Mouse (Mus musculus) macrophage (primary cell): ENCODE data around the gene Tagln2. TPM values are rescaled to one million over a fixed set of nuclear protein-coding genes. Genes with fewer than 3 reads are reported as not detected.

Source experiments
- H3K27ac ChIP-seq: fragments of 350-480 bp; formaldehyde crosslinking; 2 replicates; pipeline ENCODE4 v1.9.0; 2021
- H3K36me3 ChIP-seq: fragments of 350-480 bp; formaldehyde crosslinking; 2 replicates; pipeline ENCODE4 v1.9.0; 2021; ENCODE audit errors: inconsistent target
- H3K4me3 ChIP-seq: fragments of 350-480 bp; formaldehyde crosslinking; 2 replicates; pipeline ENCODE4 v1.9.0; 2021; ENCODE audit errors: inconsistent target
- H3K79me2 ChIP-seq: fragments of 350-480 bp; formaldehyde crosslinking; 2 replicates; pipeline ENCODE4 v1.9.0; 2021; ENCODE audit errors: inconsistent target
- WGBS: methylation state at CpG from one replicate; pipeline ENCODE4 v1.1.7; 2026; ENCODE audit warnings: inconsistent platforms; ENCODE audit not compliant: missing documents; 5-methylcytosine and 5-hydroxymethylcytosine counted together
- polyA plus RNA-seq: library from polyadenylated mRNA; stranded (reverse); fragments of 250-400 nt; gene quantifications from 3 replicates; pipeline ENCODE4 v1.2.4, GENCODE M21; 2018; ENCODE audit warnings: inconsistent platforms

Tagln2 gene
- polyA plus RNA-seq, 1 experiment from 2014 or later = 441 TPM

- WGBS = 39% methylated on average over 8 of the region's 8 CpGs
- Histone ChIP-seq H3K4me3 (no peak overlapping the region), H3K36me3 (no peaks in the 10 kb centered on the region), H3K27ac (peak overlapping the region; percentile 74), H3K79me2 (no peaks in the 10 kb centered on the region)
These were observed 29.9 kb upstream of the Tagln2 start for GRCm38 (mm10) chr1:172469810-172470448.

DNA sequence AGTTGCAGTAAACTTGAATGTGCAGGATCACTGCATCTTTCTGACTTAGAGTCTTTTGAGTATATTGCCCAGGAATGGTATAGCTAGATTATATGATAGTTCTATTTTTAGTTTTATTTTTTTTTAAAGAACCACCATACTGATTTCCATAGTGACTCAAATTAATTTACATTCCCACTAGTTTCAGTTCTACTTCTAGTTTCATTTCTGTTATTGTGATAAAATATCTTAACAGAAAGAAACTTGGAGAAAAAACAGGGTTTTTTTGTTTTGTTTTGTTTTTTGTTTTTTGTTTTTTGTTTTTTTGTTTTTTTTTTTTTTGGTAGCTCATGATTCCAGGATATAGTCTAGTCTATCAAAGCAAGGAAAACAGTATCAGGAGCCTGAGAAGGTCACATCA, 26.9 kb upstream of the Tagln2 start:
- Histone ChIP-seq H3K4me3 (no peak overlapping the region), H3K27ac (peak overlapping the region; percentile 7; the same call in 1 of the 2 replicates), H3K36me3 (no peaks in the 10 kb centered on the region), H3K79me2 (peaks cover 15% of the 10 kb centered on the region; the same call in 1 of the 2 replicates)

DNA sequence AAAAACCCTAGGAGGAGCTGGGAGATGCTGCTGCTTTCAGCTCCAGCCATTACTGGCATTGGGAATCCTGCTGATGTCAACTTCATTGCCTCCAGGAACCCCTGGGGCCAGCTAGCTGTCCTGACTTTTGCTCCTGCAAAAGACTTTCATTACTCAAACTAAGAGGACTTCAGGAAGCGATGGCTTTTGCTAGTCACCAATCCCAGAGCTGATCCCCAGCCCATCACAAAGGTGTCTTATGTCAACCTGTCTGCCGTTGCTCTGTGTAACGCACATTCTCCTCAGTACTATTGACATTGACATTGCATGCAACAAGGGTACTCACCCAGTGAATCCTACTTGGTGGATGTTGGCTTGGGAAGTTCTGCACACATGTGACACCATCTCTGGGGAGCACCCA, 25.7 kb upstream of the Tagln2 start:
- H3K4me3 ChIP-seq = no peak overlapping the region
- peaks cover 15% of the 10 kb centered on the region; the same call in 1 of the 2 replicates for H3K79me2 ChIP-seq
- no peaks in the 10 kb centered on the region for H3K36me3 ChIP-seq
- 100% methylated on average over 3 of the region's 3 CpGs for WGBS
- peak overlapping the region; percentile 77; the same call in 1 of the 2 replicates for H3K27ac ChIP-seq

- Histone ChIP-seq H3K27ac (peak within 1 kb of the TSS; percentile 77), H3K36me3 (no peaks in the 10 kb centered on the region), H3K4me3 (peak within 1 kb of the TSS; percentile 13; the same call in 1 of the 2 replicates), H3K79me2 (peaks cover 15% of the 10 kb centered on the region; the same call in 1 of the 2 replicates)
- 14% methylated on average over 7 of the region's 7 CpGs for WGBS
These were observed 24.6 kb upstream of the Tagln2 start, which contains the start of gene Slamf9 for GRCm38 (mm10) chr1:172475054-172475741. Gene Slamf9, plus strand, starts transcription at chr1:172475358.

GRCm38 (mm10) chr1:172478020-172478419, 21.8 kb upstream of the Tagln2 start:
- H3K27ac ChIP-seq = peak overlapping the region; percentile 17; the same call in 1 of the 2 replicates
- 6% methylated on average over 5 of the region's 5 CpGs for WGBS
- H3K36me3 ChIP-seq = no peaks in the 10 kb centered on the region
- peaks cover 15% of the 10 kb centered on the region; the same call in 1 of the 2 replicates for H3K79me2 ChIP-seq
- H3K4me3 ChIP-seq = no peak overlapping the region

- no peak overlapping the region for H3K27ac ChIP-seq
- peaks cover 14% of the 10 kb centered on the region; the same call in 1 of the 2 replicates for H3K79me2 ChIP-seq
- 98% methylated on average over 4 of the region's 4 CpGs for WGBS
- no peaks in the 10 kb centered on the region for H3K36me3 ChIP-seq
- H3K4me3 ChIP-seq = no peak overlapping the region
These were observed 19.5 kb upstream of the Tagln2 start for GRCm38 (mm10) chr1:172480376-172480775.

DNA sequence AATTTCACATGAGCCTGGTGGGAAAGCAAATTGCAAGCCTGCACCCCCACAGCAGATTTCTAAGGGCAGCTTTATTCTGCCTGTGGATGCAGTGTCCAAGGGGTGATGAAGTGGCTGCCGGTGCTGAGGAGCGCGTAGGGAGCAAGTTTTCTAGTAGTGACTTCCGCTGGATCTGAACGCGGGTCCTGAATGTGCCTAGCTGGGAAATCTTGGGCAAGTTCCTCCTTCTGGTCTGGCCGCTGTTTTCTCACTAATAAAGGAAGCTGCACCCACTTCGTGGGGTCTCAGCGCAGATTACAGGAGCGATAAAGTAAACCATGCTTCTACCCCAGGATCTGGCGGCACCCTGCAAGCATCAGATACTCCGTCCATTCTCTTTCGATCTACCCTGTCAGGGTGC, 18.7 kb upstream of the Tagln2 start:
- no peak overlapping the region; the same call in 1 of the 2 replicates for H3K4me3 ChIP-seq
- no peak overlapping the region for H3K27ac ChIP-seq
- WGBS = 33% methylated on average over 13 of the region's 13 CpGs
- H3K36me3 ChIP-seq = no peaks in the 10 kb centered on the region
- peaks cover 6% of the 10 kb centered on the region; the same call in 1 of the 2 replicates for H3K79me2 ChIP-seq

DNA sequence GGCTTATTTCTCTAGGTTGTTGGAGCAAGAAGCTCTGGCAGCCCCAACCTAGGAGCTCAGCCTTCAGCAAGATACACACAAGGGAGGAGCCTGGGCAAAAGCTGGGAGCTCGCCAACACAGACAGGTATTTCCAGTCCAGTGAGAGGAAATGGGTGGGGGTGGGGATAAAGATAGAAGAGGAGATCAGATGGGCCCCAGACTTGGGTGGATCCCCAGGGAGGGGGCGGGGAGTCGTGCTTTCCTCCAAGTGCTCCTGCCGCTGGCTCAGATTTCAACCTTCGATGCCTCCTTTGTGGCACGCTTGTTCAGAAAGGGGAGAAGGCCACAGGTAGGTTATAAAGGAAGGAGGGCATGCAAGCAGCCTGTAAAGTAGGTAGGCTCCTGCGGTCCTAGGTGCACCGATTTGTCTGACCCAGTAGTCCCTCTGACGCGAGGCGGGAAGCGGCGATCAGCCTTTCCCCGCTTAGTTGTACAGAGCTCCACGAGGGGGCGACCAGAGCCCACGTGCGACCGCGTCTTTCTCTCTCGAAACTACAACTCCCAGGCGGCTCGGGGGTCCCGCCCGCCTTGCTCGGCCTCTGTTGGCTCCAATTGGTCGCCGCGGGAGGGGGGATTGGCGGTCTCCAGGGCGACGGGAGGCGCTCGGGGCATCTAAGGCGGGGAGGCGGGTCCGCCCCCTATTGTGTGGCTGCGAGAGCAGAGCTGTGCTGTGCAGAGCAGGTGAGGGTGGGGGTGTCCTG, 18.1 kb upstream of the Tagln2 start, which contains the start of gene Igsf9:
Igsf9 (plus strand) TSS at position 249 of the 741 bp plus-strand sequence.
- Histone ChIP-seq H3K27ac (no peak within 1 kb of the TSS), H3K4me3 (peak within 1 kb of the TSS; percentile 11; the same call in 1 of the 2 replicates), H3K36me3 (no peaks in the 10 kb centered on the region), H3K79me2 (peaks cover under 1% of the 10 kb centered on the region; the same call in 1 of the 2 replicates)
- WGBS = 4% methylated on average over 32 of the region's 38 CpGs

GRCm38 (mm10) chr1:172482518-172483360, 17.1 kb upstream of the Tagln2 start:
- Histone ChIP-seq H3K79me2 (no peaks in the 10 kb centered on the region), H3K36me3 (no peaks in the 10 kb centered on the region), H3K27ac (no peak overlapping the region), H3K4me3 (peak overlapping the region; percentile 11; the same call in 1 of the 2 replicates)
- WGBS = 68% methylated on average over 11 of the region's 12 CpGs

DNA sequence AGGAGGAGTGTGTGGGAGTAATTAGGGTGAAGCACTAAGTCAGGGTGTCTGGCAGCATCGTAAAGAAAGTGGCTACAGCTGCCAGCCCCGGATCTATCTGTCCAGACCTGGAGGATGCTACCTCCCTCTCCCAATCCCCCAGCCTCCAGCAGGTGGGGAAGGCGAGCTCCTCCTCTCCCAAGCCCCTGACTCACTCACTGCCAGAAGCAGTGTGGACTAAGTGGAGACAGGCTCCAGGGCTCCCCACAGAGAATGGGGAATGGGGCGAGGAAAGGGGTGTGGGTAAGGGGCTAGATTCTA, 16.5 kb upstream of the Tagln2 start:
- 91% methylated on average over 4 of the region's 4 CpGs for WGBS
- no peaks in the 10 kb centered on the region for H3K36me3 ChIP-seq
- H3K79me2 ChIP-seq = no peaks in the 10 kb centered on the region
- H3K4me3 ChIP-seq = no peak overlapping the region
- no peak overlapping the region for H3K27ac ChIP-seq

DNA sequence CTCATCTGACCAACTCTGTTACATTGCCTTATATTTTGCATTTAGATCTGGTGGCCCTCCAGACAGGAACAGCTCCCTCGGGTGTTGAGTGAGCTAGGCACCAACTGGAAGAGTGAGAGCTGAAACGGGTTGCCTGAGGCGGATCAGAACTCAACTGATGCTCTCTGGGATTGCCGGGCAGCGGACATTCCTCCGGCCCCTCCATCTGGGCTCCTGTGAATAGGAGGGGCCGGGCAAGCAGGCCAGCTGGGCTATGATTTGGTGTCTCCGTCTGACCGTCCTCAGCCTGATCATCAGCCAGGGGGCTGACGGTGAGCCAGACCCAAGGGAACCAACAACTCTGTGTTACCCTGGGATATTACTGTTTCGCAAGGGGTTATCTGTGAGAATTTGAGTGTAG, 15.6 kb upstream of the Tagln2 start:
- Histone ChIP-seq H3K27ac (no peak overlapping the region), H3K4me3 (no peak overlapping the region), H3K36me3 (no peaks in the 10 kb centered on the region), H3K79me2 (no peaks in the 10 kb centered on the region)
- WGBS = 95% methylated on average over 11 of the region's 11 CpGs

GRCm38 (mm10) chr1:172484671-172485070, 15.2 kb upstream of the Tagln2 start:
- no peak overlapping the region for H3K27ac ChIP-seq
- WGBS = 93% methylated on average over 13 of the region's 13 CpGs
- no peak overlapping the region for H3K4me3 ChIP-seq
- H3K79me2 ChIP-seq = no peaks in the 10 kb centered on the region
- H3K36me3 ChIP-seq = no peaks in the 10 kb centered on the region

GRCm38 (mm10) chr1:172485821-172486220, 14.0 kb upstream of the Tagln2 start:
- WGBS = 93% methylated on average over 6 of the region's 6 CpGs
- Histone ChIP-seq H3K27ac (no peak overlapping the region), H3K36me3 (no peaks in the 10 kb centered on the region), H3K4me3 (no peak overlapping the region), H3K79me2 (no peaks in the 10 kb centered on the region)

GRCm38 (mm10) chr1:172486236-172486635, 13.6 kb upstream of the Tagln2 start:
- Histone ChIP-seq H3K27ac (no peak overlapping the region), H3K4me3 (no peak overlapping the region), H3K36me3 (no peaks in the 10 kb centered on the region), H3K79me2 (no peaks in the 10 kb centered on the region)
- WGBS = 100% methylated on average over 3 of the region's 4 CpGs
